Mouse (Mus musculus): Measurements from ENCODE around the gene Nrd1. TPM values are rescaled to one million over a fixed set of nuclear protein-coding genes. Genes with fewer than 3 reads are reported as not detected.

The Nrd1 gene
- total RNA-seq, 2 experiments from 2014 or later = 155 to 157 TPM

GRCm38 (mm10) chr4:109079676-109080075, 79.2 kb downstream of the Nrd1 start:
- intact Hi-C loops (cut with DNase I) = no loop called here
- peak in 1 of 2 experiments; percentile 45 for DNase-seq (ENCODE audit: extremely low spot score in 1 of 2, low spot score in 2 of 2)

GRCm38 (mm10) chr4:109080118-109080517, 79.7 kb downstream of the Nrd1 start:
- DNase-seq (ENCODE audit: extremely low spot score in 1 of 2, low spot score in 2 of 2) = no peak
- intact Hi-C loops (cut with DNase I) = no loop called here

GRCm38 (mm10) chr4:109089171-109089570, 88.7 kb downstream of the Nrd1 start:
- intact Hi-C loops (cut with DNase I) = no loop called here
- DNase-seq (ENCODE audit: extremely low spot score in 1 of 2, low spot score in 2 of 2) = no peak

- intact Hi-C loops (cut with DNase I) = no loop called here
- no peak for DNase-seq (ENCODE audit: extremely low spot score in 1 of 2, low spot score in 2 of 2)
Observed at GRCm38 (mm10) chr4:109089999-109090398, 89.5 kb downstream of the Nrd1 start.

- intact Hi-C loops (cut with DNase I) = no loop called here
- DNase-seq (ENCODE audit: extremely low spot score in 1 of 2, low spot score in 2 of 2) = no peak
Observed at GRCm38 (mm10) chr4:109091241-109091777, 90.9 kb downstream of the Nrd1 start.

GRCm38 (mm10) chr4:109092344-109092743, 91.9 kb downstream of the Nrd1 start:
- intact Hi-C loops (cut with DNase I) = no loop called here
- no peak for DNase-seq (ENCODE audit: extremely low spot score in 1 of 2, low spot score in 2 of 2)

- intact Hi-C loops (cut with DNase I) = no loop called here
Observed at GRCm38 (mm10) chr4:109094269-109094668, 93.8 kb downstream of the Nrd1 start.

GRCm38 (mm10) chr4:109098861-109099260, 98.4 kb downstream of the Nrd1 start:
- intact Hi-C loops (cut with DNase I) = no loop called here

More at GRCm38 (mm10) chr4:109094269-109094668, 93.8 kb downstream of the Nrd1 start:
- no peak for DNase-seq (ENCODE audit: extremely low spot score in 1 of 2, low spot score in 2 of 2)

GRCm38 (mm10) chr4:109102574-109102973, 102.1 kb downstream of the Nrd1 start:
- intact Hi-C loops (cut with DNase I) = no loop called here
- DNase-seq (ENCODE audit: extremely low spot score in 1 of 2, low spot score in 2 of 2) = no peak

More at GRCm38 (mm10) chr4:109098861-109099260, 98.4 kb downstream of the Nrd1 start:
- DNase-seq (ENCODE audit: extremely low spot score in 1 of 2, low spot score in 2 of 2) = no peak

- intact Hi-C loops (cut with DNase I) = no loop called here
- no peak for DNase-seq (ENCODE audit: extremely low spot score in 1 of 2, low spot score in 2 of 2)
Observed at GRCm38 (mm10) chr4:109103145-109103883, 102.9 kb downstream of the Nrd1 start.

- no peak for DNase-seq (ENCODE audit: extremely low spot score in 1 of 2, low spot score in 2 of 2)
- intact Hi-C loops (cut with DNase I) = no loop called here
Observed at GRCm38 (mm10) chr4:109105254-109105653, 104.8 kb downstream of the Nrd1 start.

- no peak for DNase-seq (ENCODE audit: extremely low spot score in 1 of 2, low spot score in 2 of 2)
- intact Hi-C loops (cut with DNase I) = no loop called here
Observed at GRCm38 (mm10) chr4:109106034-109106433, 105.6 kb downstream of the Nrd1 start.

- no peak for DNase-seq (ENCODE audit: extremely low spot score in 1 of 2, low spot score in 2 of 2)
- intact Hi-C loops (cut with DNase I) = no loop called here
Observed at GRCm38 (mm10) chr4:109106594-109106993, 106.1 kb downstream of the Nrd1 start.

- intact Hi-C loops (cut with DNase I) = no loop called here
Observed at GRCm38 (mm10) chr4:109109012-109109411, 108.6 kb downstream of the Nrd1 start.

GRCm38 (mm10) chr4:109109686-109110085, 109.2 kb downstream of the Nrd1 start:
- DNase-seq (ENCODE audit: extremely low spot score in 1 of 2, low spot score in 2 of 2) = no peak
- intact Hi-C loops (cut with DNase I) = no loop called here

More at GRCm38 (mm10) chr4:109109012-109109411, 108.6 kb downstream of the Nrd1 start:
- DNase-seq (ENCODE audit: extremely low spot score in 1 of 2, low spot score in 2 of 2) = no peak

- intact Hi-C loops (cut with DNase I) = no loop called here
- DNase-seq (ENCODE audit: extremely low spot score in 1 of 2, low spot score in 2 of 2) = no peak
Observed at GRCm38 (mm10) chr4:109110978-109111377, 110.5 kb downstream of the Nrd1 start.

Small RNA genes lying within 50 kb of the gene (microRNA-seq; reads per million reads assigned to microRNA genes)
- not detected for gene Mir761

Other genes starting within 250 kb of the Nrd1 start
- gene Zfyve9, start 219.9 kb upstream of the Nrd1 start, total RNA-seq (2021) = 10 to 100 TPM; 50.4 to 50.8 TPM
- 100 to 1,000 TPM; 101 to 105 TPM for gene Btf3l4, start 167.0 kb upstream of the Nrd1 start, total RNA-seq (2021)
- 10 to 100 TPM; 43.8 to 47.8 TPM for gene Txndc12, start 166.1 kb upstream of the Nrd1 start, total RNA-seq (2021)
- gene Kti12, start 152.9 kb upstream of the Nrd1 start, total RNA-seq (2021) = 10 to 100 TPM; 17.3 to 17.5 TPM
- gene A730015C16Rik, start 152.0 kb upstream of the Nrd1 start, total RNA-seq (2021) = under 1 TPM; 0.28 to 0.56 TPM
- 100 to 1,000 TPM; 152 to 156 TPM for gene Rab3b, start 121.6 kb upstream of the Nrd1 start, total RNA-seq (2021)
- gene Osbpl9, start 201.6 kb downstream of the Nrd1 start, total RNA-seq (2021) = 10 to 100 TPM; 59.8 to 61.0 TPM
- gene Calr4, start 233.8 kb downstream of the Nrd1 start, total RNA-seq (2021) = under 1 TPM; 0.32 to 0.47 TPM

Data from left cerebral cortex, postnatal 10 days (tissue).